11 mouse cellular contexts compared by ENCODE assay signal in genomic region chr9:109968351-109969116, GRCm38 (mm10). TPM values are rescaled to one million over a fixed set of nuclear protein-coding genes. Genes with fewer than 3 reads are reported as not detected.
DNase-seq lines count a peak whose midpoint lies in the region; ATAC-seq and TF ChIP-seq lines count a peak whose summit lies in the region.
"Had no signal": no experiment of that assay in that cellular context is flagged by ENCODE, and none has a peak within 500 bp of the region (broad histone marks: within the 10 kb centered on the region; RNA-seq: fewer than 3 reads in every experiment).

No protein-coding gene starts in this region.

- ATAC-seq in intestine, embryonic 16.5 days: peak; percentile 81

- peaks cover 3% of the 10 kb centered on the region; the same call in 1 of the 2 replicates for H3K4me1 ChIP-seq in intestine, embryonic 16.5 days (ENCODE audit: control insufficient read depth, insufficient read depth, low read length)

- no peaks in the 10 kb centered on the region for H3K9me3 ChIP-seq in intestine, embryonic 16.5 days (ENCODE audit: control insufficient read depth, low read length)
- H3K9me3 ChIP-seq: hindbrain, embryonic 15.5 days had no signal

- H3K27me3 ChIP-seq in intestine, embryonic 16.5 days (replicated peaks; ENCODE audit: control insufficient read depth, insufficient read depth, low read length): no peaks in the 10 kb centered on the region
- H3K27me3 ChIP-seq: hindbrain, embryonic 15.5 days had no signal

- H3K36me3 ChIP-seq in intestine, embryonic 16.5 days (ENCODE audit: control insufficient read depth, insufficient read depth, low read length): no peaks in the 10 kb centered on the region
- H3K36me3 ChIP-seq: hindbrain, embryonic 15.5 days had no signal

- peak in 1 of 2 experiments; percentile 28 for DNase-seq in layer of hippocampus, adult 2 months (ENCODE audit: low spot score in 2 of 2)
- no peak for DNase-seq in layer of hippocampus, adult 8-10 months (ENCODE audit: low spot score in 2 of 2)
- DNase-seq in CD4-positive, CD25-positive, alpha-beta regulatory T cell, adult 2 months (ENCODE audit: low read depth, low spot score): peak; percentile 24
- DNase-seq in MEL-GATA-1-ER (ENCODE audit: extremely low read depth, low read depth): peak; percentile 55
- DNase-seq in urinary bladder, postnatal 10 days (ENCODE audit: low spot score): no peak
- DNase-seq in right cerebral cortex, postnatal 10 days (ENCODE audit: low spot score in 2 of 2): no peak
- DNase-seq: thymus, postnatal 4 days had no signal

- 51% methylated on average over 4 of the region's 4 CpGs for WGBS in intestine, embryonic 16.5 days

- TF ChIP-seq CTCF in layer of hippocampus, adult 2 months (conservative IDR thresholded peaks at IDR 0.05): no peak

- peak overlapping the region; percentile 76 for H3K27ac ChIP-seq in layer of hippocampus, adult 2 months
- H3K27ac ChIP-seq in intestine, embryonic 16.5 days (ENCODE audit: low read length): peak overlapping the region; percentile 63
- H3K27ac ChIP-seq: hindbrain, embryonic 15.5 days had no signal

- H3K9ac ChIP-seq in intestine, embryonic 16.5 days (ENCODE audit: low read depth, low read length): no peak overlapping the region
- H3K9ac ChIP-seq: hindbrain, embryonic 15.5 days had no signal

- no peak overlapping the region; the same call in 1 of the 2 replicates for H3K4me3 ChIP-seq in layer of hippocampus, adult 2 months
- H3K4me3 ChIP-seq in intestine, embryonic 16.5 days (ENCODE audit: low read length): peak overlapping the region; percentile 15
- H3K4me3 ChIP-seq: hindbrain, embryonic 15.5 days had no signal

- no peak overlapping the region for H3K4me2 ChIP-seq in intestine, embryonic 16.5 days (ENCODE audit: low read depth, low read length)
- H3K4me2 ChIP-seq: hindbrain, embryonic 15.5 days; liver, embryonic 11.5 days; midbrain, embryonic 11.5 days had no signal

RNA-seq across cellular contexts. Expression of gene Map4, which starts 37.3 kb away (rescaled TPM):
- total RNA-seq in layer of hippocampus, adult 2 months (2021): 100 to 1,000 TPM; 578 to 579 TPM
- total RNA-seq in layer of hippocampus, adult 8-10 months (2022): 100 to 1,000 TPM; 568 to 629 (median 583) TPM
- polyA plus RNA-seq in intestine, embryonic 16.5 days (2015; fragmentation: Nextera tagmentation; extraction: Ambion mirVana): 52.8 and 57.2 TPM in 2 replicates

Comparison
In these comparisons a context has a peak if more than half of its experiments do, and no peak if none do; other contexts are left out.
1. DNase-seq: peak in CD4-positive, CD25-positive, alpha-beta regulatory T cell, adult 2 months (single experiment) and MEL-GATA-1-ER (single experiment); none in layer of hippocampus, adult 8-10 months (0 of 2), urinary bladder, postnatal 10 days (single experiment) and right cerebral cortex, postnatal 10 days (0 of 2).